Mouse (Mus musculus): Measurements from ENCODE around the gene Btbd9. TPM values are rescaled to one million over a fixed set of nuclear protein-coding genes. Genes with fewer than 3 reads are reported as not detected.

Gene Btbd9
- total and polyA plus RNA-seq, 3 experiments: 24.7 to 33.8 TPM; not detected in 1

DNA sequence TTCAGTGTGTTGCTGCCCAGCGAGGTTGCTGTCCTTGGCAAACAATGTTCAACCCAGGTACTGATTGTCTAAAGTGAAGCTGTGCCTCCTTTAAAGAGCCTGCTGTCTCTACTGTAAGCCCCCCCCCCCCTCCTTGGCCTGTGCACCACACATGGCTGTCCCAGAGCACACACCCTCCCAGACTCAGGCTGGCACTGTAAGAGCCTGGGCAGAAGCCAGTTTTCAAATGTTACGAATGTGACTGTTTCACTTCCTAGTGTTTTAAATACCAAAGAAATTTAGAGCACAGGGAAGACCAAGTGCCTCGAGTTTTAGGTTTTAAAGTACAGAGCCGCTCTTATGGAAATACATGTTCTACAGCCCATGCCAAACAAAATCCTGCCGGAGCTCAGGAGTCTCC lies 336.8 kb downstream of the Btbd9 start:
- Histone ChIP-seq H3K79me2 (ENCODE audit: control insufficient read depth, insufficient read depth, low read length, poor library complexity) (no peaks in the 10 kb centered on the region), H3K36me3 (ENCODE audit: control insufficient read depth in 1 of 2, insufficient read depth in 2 of 2, low read length in 2 of 2) (no peaks in the 10 kb centered on the region), H3K9me3 (replicated peaks; ENCODE audit: insufficient read depth, low read length) (no peaks in the 10 kb centered on the region), H3K27ac (ENCODE audit: control insufficient read depth, low read depth, low read length) (no peak overlapping the region), H3K4me3 (ENCODE audit: control insufficient read depth in 1 of 2, insufficient read depth in 1 of 2, low read depth in 2 of 2, low read length in 2 of 2) (no peak overlapping the region), H3K4me1 (ENCODE audit: control insufficient read depth in 1 of 2, insufficient read depth in 2 of 2, low read length in 2 of 2) (no peaks in the 10 kb centered on the region), H3K9ac (ENCODE audit: control insufficient read depth, low read depth, low read length, poor library complexity, severe bottlenecking) (no peak overlapping the region), H3K27me3 (ENCODE audit: control insufficient read depth in 1 of 2, insufficient read depth in 2 of 2, low read length in 2 of 2) (no peaks in the 10 kb centered on the region)
- no peak for TF ChIP-seq ELF1 (IDR thresholded peaks at IDR 0.05; ENCODE audit: low read depth, low read length)
- TF ChIP-seq GATA1 (IDR thresholded peaks at IDR 0.05; ENCODE audit: low read depth, low read length): no peak
- TF ChIP-seq TCF12 (IDR thresholded peaks at IDR 0.05; ENCODE audit: low read depth, low read length): no peak
- no peak for TF ChIP-seq KAT2A (conservative IDR thresholded peaks at IDR 0.05; ENCODE audit: low read depth, low read length)
- TF ChIP-seq RCOR1 (IDR thresholded peaks at IDR 0.05; ENCODE audit: low read depth, low read length): no peak
- DNase-seq (ENCODE audit: low read depth, low spot score): no peak

DNA sequence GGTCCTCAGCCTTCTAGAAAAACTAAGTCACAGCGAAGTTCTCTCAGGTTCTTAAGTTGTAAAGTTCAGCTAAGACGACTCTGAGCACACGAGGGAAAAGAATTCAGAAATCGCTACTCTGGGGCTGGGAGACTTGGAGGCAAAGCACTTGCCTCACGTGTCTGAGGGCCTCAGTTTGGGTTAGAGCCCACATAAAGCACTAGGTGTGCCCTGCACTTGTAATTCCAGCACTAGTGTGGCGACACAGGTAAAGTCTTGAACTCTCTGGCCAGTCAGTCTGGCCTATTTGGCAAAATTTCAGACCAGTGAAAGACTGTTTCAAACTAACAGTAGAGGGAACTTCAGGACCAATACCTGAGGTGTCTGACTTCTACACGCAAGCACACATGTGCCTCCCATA lies 338.7 kb downstream of the Btbd9 start:
- no peak overlapping the region for H3K4me3 ChIP-seq (ENCODE audit: control insufficient read depth in 1 of 2, insufficient read depth in 1 of 2, low read depth in 2 of 2, low read length in 2 of 2)
- H3K4me1 ChIP-seq (ENCODE audit: control insufficient read depth in 1 of 2, insufficient read depth in 2 of 2, low read length in 2 of 2): no peaks in the 10 kb centered on the region
- no peak for DNase-seq (ENCODE audit: low read depth, low spot score)
- TF ChIP-seq CHD2 (IDR thresholded peaks at IDR 0.05; ENCODE audit: low read length) (no peak), HCFC1 (IDR thresholded peaks at IDR 0.05; ENCODE audit: low read depth, low read length) (no peak), KAT2A (conservative IDR thresholded peaks at IDR 0.05; ENCODE audit: low read depth, low read length) (no peak), ZC3H11A (IDR thresholded peaks at IDR 0.05; ENCODE audit: low read depth, low read length) (no peak), ETS1 (IDR thresholded peaks at IDR 0.05; ENCODE audit: low read depth, low read length) (no peak), MAZ (IDR thresholded peaks at IDR 0.05; ENCODE audit: low read depth, low read length) (no peak), ZNF384 (IDR thresholded peaks at IDR 0.05; ENCODE audit: low read depth, low read length) (no peak), POLR2AphosphoS5 (IDR thresholded peaks at IDR 0.05; ENCODE audit: borderline replicate concordance, low read depth, low read length) (no peak), TCF12 (IDR thresholded peaks at IDR 0.05; ENCODE audit: low read depth, low read length) (no peak), TBP (IDR thresholded peaks at IDR 0.05; ENCODE audit: low read depth, low read length) (no peak), NELFE (IDR thresholded peaks at IDR 0.05; ENCODE audit: low read depth, low read length) (no peak), POLR2AphosphoS2 (IDR thresholded peaks at IDR 0.05; ENCODE audit: low read length) (no peak), CTCF (IDR thresholded peaks at IDR 0.05 in 2 of 3, conservative IDR thresholded peaks at IDR 0.05 in 1 of 3; ENCODE audit: control insufficient read depth in 1 of 3, insufficient read depth in 1 of 3, low read depth in 2 of 3, low read length in 3 of 3, poor library complexity in 1 of 3, severe bottlenecking in 1 of 3) (no peak), POLR2A (IDR thresholded peaks at IDR 0.05; ENCODE audit: control insufficient read depth in 1 of 2, insufficient read depth in 1 of 2, low read depth in 1 of 2, low read length in 2 of 2, poor library complexity in 1 of 2) (no peak), RAD21 (IDR thresholded peaks at IDR 0.05; ENCODE audit: low read depth, low read length) (no peak), MYC (IDR thresholded peaks at IDR 0.05; ENCODE audit: low read depth, low read length) (no peak), RCOR1 (IDR thresholded peaks at IDR 0.05; ENCODE audit: low read depth, low read length) (no peak), SIN3A (IDR thresholded peaks at IDR 0.05; ENCODE audit: low read length) (no peak), USF2 (IDR thresholded peaks at IDR 0.05; ENCODE audit: borderline replicate concordance in 1 of 2, insufficient read depth in 1 of 2, low read depth in 1 of 2, low read length in 2 of 2) (no peak), GATA1 (IDR thresholded peaks at IDR 0.05; ENCODE audit: low read depth, low read length) (no peak)
- no peaks in the 10 kb centered on the region for H3K27me3 ChIP-seq (ENCODE audit: control insufficient read depth in 1 of 2, insufficient read depth in 2 of 2, low read length in 2 of 2)
- no peak overlapping the region for H3K9ac ChIP-seq (ENCODE audit: control insufficient read depth, low read depth, low read length, poor library complexity, severe bottlenecking)
- no peaks in the 10 kb centered on the region for H3K9me3 ChIP-seq (replicated peaks; ENCODE audit: insufficient read depth, low read length)
- H3K36me3 ChIP-seq (ENCODE audit: control insufficient read depth in 1 of 2, insufficient read depth in 2 of 2, low read length in 2 of 2): no peaks in the 10 kb centered on the region
- H3K79me2 ChIP-seq (ENCODE audit: control insufficient read depth, insufficient read depth, low read length, poor library complexity): no peaks in the 10 kb centered on the region
- H3K27ac ChIP-seq (ENCODE audit: control insufficient read depth, low read depth, low read length): no peak overlapping the region

Measured in MEL (cell line).